ENCODE assay signal across 8 mouse cellular contexts in the genomic region with DNA sequence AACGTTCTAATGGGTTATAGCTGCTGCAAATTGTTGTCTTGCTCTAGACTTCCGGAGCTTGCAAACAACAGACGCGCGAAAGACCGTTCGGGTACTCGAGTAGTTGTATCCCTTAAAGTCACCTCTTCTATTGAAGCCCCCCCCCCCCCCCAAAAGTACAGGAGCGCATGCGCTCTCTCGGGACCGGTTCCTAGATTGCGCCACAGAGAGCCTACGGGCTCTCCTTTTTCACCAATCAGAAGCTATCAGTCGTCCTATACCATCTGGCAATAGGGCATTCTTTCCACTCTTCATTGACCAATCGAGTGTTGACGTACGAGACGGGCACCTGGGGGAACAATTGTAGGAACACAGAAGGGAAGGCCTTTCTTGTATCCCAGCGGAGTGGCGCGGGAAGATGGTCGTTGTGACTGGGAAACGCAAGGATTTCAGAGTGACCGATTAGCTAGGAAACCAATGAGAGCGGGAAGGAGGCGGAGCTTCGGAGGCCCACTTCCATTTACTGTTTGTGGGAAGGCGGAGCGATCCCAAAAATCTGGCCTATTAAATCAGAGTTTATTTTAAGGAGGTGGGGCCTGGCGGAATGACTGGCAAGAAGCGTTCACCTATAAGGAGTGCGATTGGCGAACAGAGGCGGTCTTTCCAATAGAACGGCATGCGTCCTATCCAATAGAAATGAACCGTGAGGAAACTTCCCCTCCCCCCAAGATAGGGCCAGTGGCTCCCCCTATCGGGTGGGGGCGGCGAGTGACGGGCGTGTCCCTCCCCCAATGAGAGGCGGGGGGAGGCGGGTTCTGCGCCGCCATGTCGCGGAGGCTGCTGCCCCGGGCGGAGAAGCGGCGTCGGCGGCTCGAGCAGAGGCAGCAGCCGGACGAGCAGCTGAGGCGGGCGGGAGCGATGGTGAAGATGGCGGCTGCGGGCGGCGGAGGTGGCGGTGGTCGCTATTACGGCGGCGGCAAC. TPM values are rescaled to one million over a fixed set of nuclear protein-coding genes. Genes with fewer than 3 reads are reported as not detected.
DNase-seq lines count a peak whose midpoint lies in the region; ATAC-seq and TF ChIP-seq lines count a peak whose summit lies in the region.

No protein-coding gene starts in this region.

- intact Hi-C loops in left cerebral cortex, adult 2 months (cut with DNase I) = loop anchor here (1.0 kb wide), 1 partner anchor 15 kb away; the partner anchor contains the start of gene Ech1

- H3K36me3 ChIP-seq in hindbrain, embryonic 16.5 days (ENCODE audit: control insufficient read depth, insufficient read depth, low read length) = peaks cover 23% of the 10 kb centered on the region

- H3K9ac ChIP-seq in hindbrain, embryonic 16.5 days (ENCODE audit: low read depth, low read length) = peak overlapping the region; percentile 97

- under 1% methylated on average over 69 of the region's 70 CpGs for WGBS in hindbrain, embryonic 16.5 days

- peak; percentile 94 for ATAC-seq in hindbrain, embryonic 16.5 days
- peak; percentile 73 for ATAC-seq in megakaryocyte, adult 5-6 weeks (ENCODE audit: poor library complexity, severe bottlenecking)

- peak; percentile 69 for TF ChIP-seq CTCF in left cerebral cortex, adult 2 months (IDR thresholded peaks at IDR 0.05)

- DNase-seq in WW6 (ENCODE audit: low read depth, low spot score) = peak; percentile 98
- peak; percentile 98 to 99 for DNase-seq in cerebellum, postnatal 4 days (ENCODE audit: low spot score in 2 of 2)
- peak; percentile 99 for DNase-seq in gastrocnemius, adult 18-20 months (ENCODE audit: low spot score)
- DNase-seq in left cerebral cortex, adult 2 months (ENCODE audit: extremely low spot score in 1 of 2, low spot score in 2 of 2) = peak; percentile 96 to 99
- peak; percentile 99 for DNase-seq in right cerebral cortex, adult 2 months (ENCODE audit: low spot score in 2 of 2)
- peak; percentile 96 for DNase-seq in urinary bladder, postnatal 14 days (ENCODE audit: low spot score)

- peak overlapping the region; percentile 88 for H3K4me3 ChIP-seq in hindbrain, embryonic 16.5 days (ENCODE audit: low read length)
- peak overlapping the region; percentile 93 for H3K4me3 ChIP-seq in left cerebral cortex, adult 2 months

- H3K9me3 ChIP-seq in hindbrain, embryonic 16.5 days (ENCODE audit: control insufficient read depth, low read length) = no peaks in the 10 kb centered on the region

- peak overlapping the region; percentile 99 for H3K4me2 ChIP-seq in hindbrain, embryonic 16.5 days (ENCODE audit: low read length)

- H3K4me1 ChIP-seq in hindbrain, embryonic 16.5 days (ENCODE audit: control insufficient read depth, insufficient read depth, low read depth, low read length) = peaks cover 22% of the 10 kb centered on the region

- peak overlapping the region; percentile 100 for H3K27ac ChIP-seq in hindbrain, embryonic 16.5 days (ENCODE audit: low read depth, low read length)
- peak overlapping the region; percentile 100 for H3K27ac ChIP-seq in left cerebral cortex, adult 2 months

- H3K27me3 ChIP-seq in hindbrain, embryonic 16.5 days (replicated peaks; ENCODE audit: control insufficient read depth, insufficient read depth, low read length) = no peaks in the 10 kb centered on the region

RNA-seq across cellular contexts. Expression of gene Hnrnpl, which starts 2.0 kb away (rescaled TPM):
- total RNA-seq in gastrocnemius, adult 18-20 months (2021) = 100 to 1,000 TPM; 110 to 131 TPM
- polyA plus RNA-seq in hindbrain, embryonic 16.5 days (2015; fragmentation: Nextera tagmentation; extraction: Ambion mirVana) = 117 and 127 TPM in 2 replicates
- total RNA-seq in left cerebral cortex, adult 2 months (2021) = 100 to 1,000 TPM; 434 to 438 TPM
- total RNA-seq in megakaryocyte, adult 5-6 weeks (2015) = 275 and 307 TPM in 2 replicates
- total RNA-seq in megakaryocyte, adult 5-6 weeks (2017) = 187 and 291 TPM in 2 replicates

RNA-seq across cellular contexts. Expression of gene Ech1, which starts 14.6 kb away (rescaled TPM):
- 100 to 1,000 TPM; 227 to 344 TPM for total RNA-seq in gastrocnemius, adult 18-20 months (2021)
- 115 and 117 TPM in 2 replicates for polyA plus RNA-seq in hindbrain, embryonic 16.5 days (2015; fragmentation: Nextera tagmentation; extraction: Ambion mirVana)
- 10 to 100 TPM; 46.3 to 49.8 TPM for total RNA-seq in left cerebral cortex, adult 2 months (2021)
- 119 TPM in 2 replicates for total RNA-seq in megakaryocyte, adult 5-6 weeks (2015)
- total RNA-seq in megakaryocyte, adult 5-6 weeks (2017) = 78.8 and 82.8 TPM in 2 replicates

RNA-seq across cellular contexts. Expression of gene Rinl, which starts 21.6 kb away (rescaled TPM):
- under 1 TPM; 0.45 to 0.46 TPM for total RNA-seq in gastrocnemius, adult 18-20 months (2021)
- polyA plus RNA-seq in hindbrain, embryonic 16.5 days (2015; fragmentation: Nextera tagmentation; extraction: Ambion mirVana) = 2.8 and 2.9 TPM in 2 replicates
- 1 to 10 TPM; 2.7 to 3.1 TPM for total RNA-seq in left cerebral cortex, adult 2 months (2021)
- 64.9 and 68.8 TPM in 2 replicates for total RNA-seq in megakaryocyte, adult 5-6 weeks (2015)
- total RNA-seq in megakaryocyte, adult 5-6 weeks (2017) = 62.6 and 71.5 TPM in 2 replicates

RNA-seq across cellular contexts. Expression of gene Lgals4, which starts 23.3 kb away (rescaled TPM):
- total RNA-seq in gastrocnemius, adult 18-20 months (2021) = 1 to 10 TPM; 1.7 to 3.9 TPM
- polyA plus RNA-seq in hindbrain, embryonic 16.5 days (2015; fragmentation: Nextera tagmentation; extraction: Ambion mirVana) = 5.3 and 6.1 TPM in 2 replicates
- 1 to 10 TPM; 2.6 to 2.9 TPM for total RNA-seq in left cerebral cortex, adult 2 months (2021)
- 3.1 and 13.4 TPM in 2 replicates for total RNA-seq in megakaryocyte, adult 5-6 weeks (2015)
- 5.2 and 5.9 TPM in 2 replicates for total RNA-seq in megakaryocyte, adult 5-6 weeks (2017)

RNA-seq across cellular contexts. Expression of gene Nfkbib, which starts 43.1 kb away (rescaled TPM):
- 10 to 100 TPM; 33.2 to 34.9 TPM for total RNA-seq in gastrocnemius, adult 18-20 months (2021)
- 70.2 and 72.2 TPM in 2 replicates for polyA plus RNA-seq in hindbrain, embryonic 16.5 days (2015; fragmentation: Nextera tagmentation; extraction: Ambion mirVana)
- 10 to 100 TPM; 34.8 to 36.8 TPM for total RNA-seq in left cerebral cortex, adult 2 months (2021)
- 15.5 and 19.5 TPM in 2 replicates for total RNA-seq in megakaryocyte, adult 5-6 weeks (2015)
- 13.3 and 15.6 TPM in 2 replicates for total RNA-seq in megakaryocyte, adult 5-6 weeks (2017)

Comparison
In these comparisons a context has a peak if more than half of its experiments do, and no peak if none do; other contexts are left out.
1. Peak in every context shown above with its lines: DNase-seq, ATAC-seq, H3K4me3 ChIP-seq and H3K27ac ChIP-seq.
2. RNA of gene Rinl, which starts 21.6 kb away (total RNA-seq): 62.6 to 71.5 TPM in megakaryocyte, adult 5-6 weeks; 2.7 to 3.1 TPM in left cerebral cortex, adult 2 months and 0.45 to 0.46 TPM in gastrocnemius, adult 18-20 months; every median in the first group is over 10 times any median in the second.